Mouse (Mus musculus): ENCODE measurements around the gene Sipa1l3.

- TF ChIP-seq CTCF (IDR thresholded peaks at IDR 0.05; ENCODE audit: borderline replicate concordance, insufficient read depth, low read depth, low read length) (no peak), POLR2A (IDR thresholded peaks at IDR 0.05; ENCODE audit: borderline replicate concordance, insufficient read depth, low read length) (no peak)
Measured at GRCm38 (mm10) chr7:29475005-29475404, 43.4 kb downstream of the Sipa1l3 start.
